Mouse (Mus musculus): ENCODE measurements around the gene Klk6. TPM values are rescaled to one million over a fixed set of nuclear protein-coding genes. Genes with fewer than 3 reads are reported as not detected.

Klk6 gene
- polyA plus RNA-seq, 1 experiment from 2014 or later = not detected

DNA sequence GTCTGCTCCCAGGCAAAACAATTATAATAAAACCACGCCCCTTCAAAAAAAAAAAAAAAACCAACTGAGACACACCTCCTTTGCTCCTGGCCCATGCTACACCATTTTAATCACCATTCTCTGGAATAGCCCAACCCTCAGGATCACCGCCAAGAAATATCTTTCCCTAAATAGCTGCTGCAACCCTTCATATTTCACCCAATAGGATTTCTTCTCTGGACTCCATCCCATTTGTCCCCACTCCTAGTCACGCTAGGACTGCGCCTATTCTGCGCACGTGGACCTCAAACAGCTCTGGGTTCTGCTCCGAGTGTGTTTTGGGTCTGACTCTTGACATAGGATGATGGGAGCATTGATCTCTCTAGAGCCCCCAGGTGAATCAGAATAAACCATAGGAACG, 27.9 kb upstream of the Klk6 start:
- H3K4me2 ChIP-seq = peak overlapping the region; percentile 75
- peak; percentile 55 for DNase-seq
- peak overlapping the region; percentile 46 for H3K4me3 ChIP-seq (ENCODE audit: low read depth, low read length)
- H3K9me3 ChIP-seq (ENCODE audit: low read depth, low read length) = no peaks in the 10 kb centered on the region
- H3K27ac ChIP-seq (ENCODE audit: low read depth) = no peak overlapping the region
- peak; percentile 15; the same call in 1 of the 2 replicates for ATAC-seq (ENCODE audit: insufficient read depth)
- H3K27me3 ChIP-seq (ENCODE audit: insufficient read depth, low read length) = peaks cover 8% of the 10 kb centered on the region; the same call in 1 of the 2 replicates
- no peak for TF ChIP-seq CTCF (IDR thresholded peaks at IDR 0.05; ENCODE audit: low read depth)
- H3K4me1 ChIP-seq (ENCODE audit: insufficient read depth) = no peaks in the 10 kb centered on the region
- no peaks in the 10 kb centered on the region for H3K36me3 ChIP-seq (ENCODE audit: insufficient read depth)
- no peak overlapping the region; the same call in 1 of the 2 replicates for H3K9ac ChIP-seq
- 3% methylated on average over 8 of the region's 8 CpGs for whole genome bisulfite sequencing

DNA sequence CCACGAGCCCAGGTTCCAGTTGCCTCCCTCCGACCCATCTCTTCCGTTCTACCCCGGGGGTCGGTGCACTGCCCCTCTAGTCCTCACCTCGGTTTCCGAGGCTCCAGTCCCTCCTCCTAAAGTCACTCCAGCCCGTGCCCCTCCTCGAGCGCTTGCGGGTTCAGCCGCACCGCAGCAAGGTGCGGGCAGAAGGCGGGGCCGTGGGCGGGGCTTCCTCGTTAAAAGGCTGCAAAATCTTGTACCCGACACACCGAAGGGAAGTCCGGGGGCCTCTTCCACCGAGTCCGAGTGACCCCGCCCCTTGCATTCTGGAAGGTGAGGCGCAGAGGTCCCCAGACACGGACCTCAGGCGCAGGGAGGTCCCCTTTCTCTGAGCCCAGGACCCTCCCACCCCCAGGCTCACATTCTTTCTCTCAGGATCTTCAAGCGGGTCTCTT, 26.9 kb upstream of the Klk6 start, which contains the start of gene Klk8:
Klk8 (plus strand) TSS at position 245 of the 437 bp plus-strand sequence.
- Histone ChIP-seq H3K4me3 (ENCODE audit: low read depth, low read length) (peak within 1 kb of the TSS; percentile 46), H3K4me1 (ENCODE audit: insufficient read depth) (no peaks in the 10 kb centered on the region), H3K27ac (ENCODE audit: low read depth) (no peak within 1 kb of the TSS), H3K9me3 (ENCODE audit: low read depth, low read length) (no peaks in the 10 kb centered on the region), H3K36me3 (ENCODE audit: insufficient read depth) (no peaks in the 10 kb centered on the region), H3K27me3 (ENCODE audit: insufficient read depth, low read length) (peaks cover 8% of the 10 kb centered on the region; the same call in 1 of the 2 replicates), H3K4me2 (peak within 1 kb of the TSS; percentile 75), H3K9ac (peak within 1 kb of the TSS; percentile 47)
- TF ChIP-seq CTCF (IDR thresholded peaks at IDR 0.05; ENCODE audit: low read depth) = no peak
- WGBS = under 1% methylated on average over 28 of the region's 28 CpGs
- ATAC-seq (ENCODE audit: insufficient read depth) (peak; percentile 32; the same call in 1 of the 2 replicates), DNase-seq (peak; percentile 44)

DNA sequence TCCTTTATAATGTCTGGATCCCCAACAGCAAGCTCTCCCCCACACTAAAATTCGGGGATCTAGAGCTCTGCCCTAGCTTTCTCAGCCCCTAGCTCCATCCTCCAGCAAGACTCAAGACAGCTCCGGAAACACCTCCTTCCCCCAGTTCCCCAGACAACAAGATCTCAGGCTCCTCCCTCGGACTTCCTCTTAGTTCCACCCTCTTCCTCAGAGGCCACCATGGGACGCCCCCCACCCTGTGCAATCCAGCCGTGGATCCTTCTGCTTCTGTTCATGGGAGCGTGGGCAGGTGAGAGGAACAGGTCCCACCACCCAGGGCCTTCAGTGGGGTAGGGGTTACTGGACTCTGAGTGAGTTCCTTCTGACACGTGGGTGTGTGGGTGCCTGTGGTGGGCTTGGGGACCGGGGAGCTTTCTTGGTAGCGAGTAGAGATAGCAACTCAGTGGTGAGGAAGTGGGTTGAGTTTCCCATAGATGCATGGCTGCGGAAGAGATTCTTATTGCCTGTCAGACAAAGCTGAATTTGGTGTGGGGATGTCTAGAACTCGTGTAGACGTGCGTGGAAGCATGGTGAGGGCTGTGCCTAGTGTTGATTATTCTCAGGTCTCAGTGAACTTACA, 26.3 kb upstream of the Klk6 start:
- peak; percentile 24 for DNase-seq

DNA sequence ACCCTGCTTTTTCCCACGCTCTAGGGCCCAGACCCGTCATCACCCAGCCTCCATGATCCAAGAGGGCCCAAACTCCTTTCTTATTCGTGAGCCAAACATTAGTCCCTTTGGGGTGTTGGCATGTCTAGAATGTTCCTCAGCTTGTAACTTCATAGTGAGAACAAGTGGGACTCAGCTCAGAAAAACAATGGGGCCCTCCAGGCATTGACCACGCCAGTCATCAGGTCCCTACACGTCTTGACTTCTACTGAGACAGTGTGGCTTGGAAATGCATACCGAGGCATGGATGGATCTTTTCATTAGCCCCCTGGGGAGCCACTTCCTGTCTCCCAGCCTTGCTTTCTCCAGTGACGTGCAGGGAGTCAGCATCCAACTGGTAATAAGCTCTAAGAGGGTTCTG, 24.4 kb upstream of the Klk6 start:
- DNase-seq (no peak), ATAC-seq (ENCODE audit: insufficient read depth) (no peak)
- 71% methylated on average over 7 of the region's 7 CpGs for WGBS
- H3K9me3 ChIP-seq (ENCODE audit: low read depth, low read length) = no peaks in the 10 kb centered on the region
- peaks cover 8% of the 10 kb centered on the region; the same call in 1 of the 2 replicates for H3K27me3 ChIP-seq (ENCODE audit: insufficient read depth, low read length)
- no peak overlapping the region for H3K4me2 ChIP-seq
- H3K4me3 ChIP-seq (ENCODE audit: low read depth, low read length) = no peak overlapping the region
- no peaks in the 10 kb centered on the region for H3K36me3 ChIP-seq (ENCODE audit: insufficient read depth)
- no peak overlapping the region for H3K27ac ChIP-seq (ENCODE audit: low read depth)
- H3K4me1 ChIP-seq (ENCODE audit: insufficient read depth) = no peaks in the 10 kb centered on the region
- no peak for TF ChIP-seq CTCF (IDR thresholded peaks at IDR 0.05; ENCODE audit: low read depth)
- no peak overlapping the region for H3K9ac ChIP-seq

More for the DNA sequence above, 26.3 kb upstream of the Klk6 start:
- 38% methylated on average over 13 of the region's 13 CpGs for WGBS
- H3K9ac ChIP-seq = peak overlapping the region; percentile 47; the same call in 1 of the 2 replicates
- no peaks in the 10 kb centered on the region for H3K36me3 ChIP-seq (ENCODE audit: insufficient read depth)
- H3K4me2 ChIP-seq = peak overlapping the region; percentile 75
- H3K9me3 ChIP-seq (ENCODE audit: low read depth, low read length) = no peaks in the 10 kb centered on the region
- peak overlapping the region; percentile 46 for H3K4me3 ChIP-seq (ENCODE audit: low read depth, low read length)
- H3K4me1 ChIP-seq (ENCODE audit: insufficient read depth) = no peaks in the 10 kb centered on the region
- ATAC-seq (ENCODE audit: insufficient read depth) = peak; percentile 57
- peaks cover 8% of the 10 kb centered on the region; the same call in 1 of the 2 replicates for H3K27me3 ChIP-seq (ENCODE audit: insufficient read depth, low read length)
- no peak for TF ChIP-seq CTCF (IDR thresholded peaks at IDR 0.05; ENCODE audit: low read depth)
- H3K27ac ChIP-seq (ENCODE audit: low read depth) = no peak overlapping the region

DNA sequence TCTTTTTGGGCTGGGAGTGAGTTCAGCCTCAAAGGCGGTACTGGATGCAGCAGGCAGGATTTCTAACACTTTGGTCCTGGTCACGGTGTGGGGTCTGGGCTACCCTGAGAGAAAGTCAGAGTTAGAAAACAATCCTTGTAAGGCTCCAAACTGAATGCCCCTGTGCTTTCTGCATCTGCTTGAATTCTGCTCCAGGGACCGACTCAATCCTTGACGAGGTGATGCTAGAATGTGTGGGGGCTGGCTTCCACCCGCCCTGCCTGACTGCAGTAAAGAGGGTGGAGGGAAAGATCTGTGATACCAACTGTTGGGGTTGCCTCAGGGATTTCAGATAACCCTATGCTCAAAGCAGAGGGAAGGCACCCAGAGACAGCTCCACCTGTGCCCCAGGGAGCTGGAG, 13.3 kb upstream of the Klk6 start, which contains the start of gene Klk7:
Klk7 (plus strand) TSS at position 301 of the 400 bp plus-strand sequence.
- Histone ChIP-seq H3K36me3 (ENCODE audit: insufficient read depth) (no peaks in the 10 kb centered on the region), H3K4me3 (ENCODE audit: low read depth, low read length) (no peak within 1 kb of the TSS), H3K27ac (ENCODE audit: low read depth) (no peak within 1 kb of the TSS), H3K27me3 (ENCODE audit: insufficient read depth, low read length) (no peaks in the 10 kb centered on the region), H3K9me3 (ENCODE audit: low read depth, low read length) (no peaks in the 10 kb centered on the region), H3K4me2 (no peak within 1 kb of the TSS), H3K9ac (no peak within 1 kb of the TSS), H3K4me1 (ENCODE audit: insufficient read depth) (no peaks in the 10 kb centered on the region)
- ATAC-seq (ENCODE audit: insufficient read depth) = no peak
- no peak for DNase-seq
- TF ChIP-seq CTCF (IDR thresholded peaks at IDR 0.05; ENCODE audit: low read depth) = no peak
- WGBS = 40% methylated on average over 5 of the region's 5 CpGs

DNA sequence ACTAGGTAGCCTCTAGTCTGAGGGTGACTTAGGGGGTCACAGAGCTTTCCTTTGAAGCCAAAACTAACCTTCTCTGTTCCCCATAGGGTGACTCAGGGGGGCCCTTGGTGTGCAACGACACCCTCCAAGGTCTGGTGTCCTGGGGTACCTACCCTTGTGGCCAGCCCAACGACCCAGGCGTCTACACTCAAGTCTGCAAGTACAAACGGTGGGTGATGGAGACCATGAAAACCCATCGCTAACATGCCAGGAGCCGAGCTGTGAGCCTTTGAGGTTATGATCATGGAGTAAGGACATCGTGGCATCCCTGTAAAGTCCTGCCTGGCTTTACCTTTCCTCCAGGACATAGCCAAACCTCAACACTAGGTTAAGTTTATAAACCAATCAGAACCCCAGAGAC, 9.1 kb upstream of the Klk6 start:
- no peak overlapping the region for H3K4me3 ChIP-seq (ENCODE audit: low read depth, low read length)
- no peaks in the 10 kb centered on the region for H3K4me1 ChIP-seq (ENCODE audit: insufficient read depth)
- no peak for ATAC-seq (ENCODE audit: insufficient read depth)
- DNase-seq = no peak
- no peak for TF ChIP-seq CTCF (IDR thresholded peaks at IDR 0.05; ENCODE audit: low read depth)
- H3K9me3 ChIP-seq (ENCODE audit: low read depth, low read length) = no peaks in the 10 kb centered on the region
- H3K27ac ChIP-seq (ENCODE audit: low read depth) = no peak overlapping the region
- 80% methylated on average over 7 of the region's 7 CpGs for WGBS
- no peaks in the 10 kb centered on the region for H3K36me3 ChIP-seq (ENCODE audit: insufficient read depth)
- H3K9ac ChIP-seq = no peak overlapping the region
- H3K4me2 ChIP-seq = no peak overlapping the region
- no peaks in the 10 kb centered on the region for H3K27me3 ChIP-seq (ENCODE audit: insufficient read depth, low read length)

DNA sequence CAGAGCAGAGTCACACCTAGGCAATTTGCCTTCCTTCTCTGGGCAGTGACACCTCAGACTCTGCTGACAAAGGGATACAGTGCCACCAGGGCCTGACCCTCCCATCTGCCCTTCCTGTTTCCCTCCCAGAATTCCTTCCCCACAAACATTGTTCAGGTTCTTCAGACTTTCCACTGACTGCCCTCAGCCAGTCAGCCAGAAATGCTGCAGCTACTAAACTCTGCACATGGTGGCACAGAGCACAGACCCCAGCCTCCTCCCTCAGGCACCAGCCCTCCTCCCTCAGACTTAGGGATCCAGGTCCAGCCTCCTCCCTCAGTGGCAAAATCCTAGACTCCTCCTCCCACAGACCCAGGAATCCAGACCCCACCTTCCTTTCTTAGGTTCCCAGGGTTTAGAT, 7.6 kb upstream of the Klk6 start:
- Histone ChIP-seq H3K4me2 (no peak overlapping the region), H3K4me1 (ENCODE audit: insufficient read depth) (no peaks in the 10 kb centered on the region), H3K27ac (ENCODE audit: low read depth) (no peak overlapping the region), H3K4me3 (ENCODE audit: low read depth, low read length) (no peak overlapping the region), H3K36me3 (ENCODE audit: insufficient read depth) (no peaks in the 10 kb centered on the region), H3K9ac (no peak overlapping the region), H3K27me3 (ENCODE audit: insufficient read depth, low read length) (no peaks in the 10 kb centered on the region), H3K9me3 (ENCODE audit: low read depth, low read length) (no peaks in the 10 kb centered on the region)
- no peak for TF ChIP-seq CTCF (IDR thresholded peaks at IDR 0.05; ENCODE audit: low read depth)
- ATAC-seq (ENCODE audit: insufficient read depth) (no peak), DNase-seq (no peak)

All from lung, embryonic 14.5 days (tissue).